Mouse (Mus musculus) ES-Bruce4 (cell line): ENCODE results near the gene Arhgap9.

Experiments used
- CTCF ChIP-seq: IDR thresholded peaks from one replicate; pipeline ENCODE4 v1.8.1; 2011; ENCODE audit warnings: low read depth, low read length
- POLR2A ChIP-seq: IDR thresholded peaks from one replicate; pipeline ENCODE4 v1.8.1; 2011; ENCODE audit warnings: low read length; ENCODE audit not compliant: insufficient read depth

GRCm38 (mm10) chr10:127279730-127280129 is 42.0 kb upstream of the Arhgap9 start:
- peak; percentile 16 for TF ChIP-seq CTCF
- TF ChIP-seq POLR2A: no peak
